Mouse (Mus musculus) limb, embryonic 15.5 days (tissue): Measurements from ENCODE around the gene Ugt1a6a. TPM values are rescaled to one million over a fixed set of nuclear protein-coding genes. Genes with fewer than 3 reads are reported as not detected.

Experiments
- ATAC-seq: fragments of 200-750 bp; cut with Nextera tagmentation; 2 replicates; pipeline ENCODE4 v1.8.0; 2017; ENCODE audit warnings: low read depth, moderate TSS enrichment; ENCODE audit not compliant: insufficient number of reproducible peaks, low FRiP score, low TSS enrichment
- H3K27ac ChIP-seq: fragments of 300-500 bp; sonication (generic); 2 replicates; pipeline ENCODE4 v1.5.1; 2015; ENCODE audit warnings: moderate library complexity, mild to moderate bottlenecking, inconsistent platforms
- H3K27me3 ChIP-seq: fragments of 300-500 bp; sonication (generic); 2 replicates; pipeline ENCODE4 v1.6.1; 2015; ENCODE audit warnings: inconsistent platforms
- H3K36me3 ChIP-seq: fragments of 300-500 bp; sonication (generic); 2 replicates; pipeline ENCODE4 v1.6.1; 2015; ENCODE audit warnings: inconsistent platforms
- H3K4me1 ChIP-seq: fragments of 300-500 bp; sonication (generic); 2 replicates; pipeline ENCODE4 v1.6.1; 2015; ENCODE audit warnings: inconsistent platforms
- H3K4me2 ChIP-seq: fragments of 300-500 bp; sonication (generic); 2 replicates; pipeline ENCODE4 v1.6.1; 2015; ENCODE audit warnings: mild to moderate bottlenecking, inconsistent platforms
- H3K4me3 ChIP-seq: fragments of 300-500 bp; sonication (generic); 2 replicates; pipeline ENCODE4 v1.5.1; 2015; ENCODE audit warnings: mild to moderate bottlenecking, inconsistent platforms
- H3K9ac ChIP-seq: fragments of 300-500 bp; sonication (generic); 2 replicates; pipeline ENCODE4 v1.6.1; 2015; ENCODE audit warnings: inconsistent platforms
- H3K9me3 ChIP-seq: fragments of 300-500 bp; sonication (generic); 2 replicates; pipeline ENCODE4 v1.6.1; 2016; ENCODE audit warnings: inconsistent platforms
- WGBS: fragments of 180-500 bp; shearing (Covaris S2); methylation state at CpG from one replicate; pipeline ENCODE4 v1.1.7; 2015; 5-methylcytosine and 5-hydroxymethylcytosine counted together
- polyA plus RNA-seq: library from polyadenylated mRNA; unstranded; fragments of >200 nt; fragmentation: Nextera tagmentation; extraction: Ambion mirVana; gene quantifications from 2 replicates; pipeline ENCODE4 v1.2.1, GENCODE M21; 2015

The Ugt1a6a gene
- polyA plus RNA-seq, 1 experiment from 2014 or later: 7.5 TPM

GRCm38 (mm10) chr1:88247660-88248059, 113.1 kb downstream of the Ugt1a6a start:
- Histone ChIP-seq H3K4me1 (no peaks in the 10 kb centered on the region), H3K4me3 (no peak overlapping the region), H3K9ac (no peak overlapping the region), H3K27ac (no peak overlapping the region), H3K9me3 (peaks cover 71% of the 10 kb centered on the region), H3K27me3 (no peaks in the 10 kb centered on the region), H3K36me3 (no peaks in the 10 kb centered on the region), H3K4me2 (no peak overlapping the region)
- WGBS: 46% methylated on average over 2 of the region's 2 CpGs
- no peak for ATAC-seq

GRCm38 (mm10) chr1:88248658-88249057, 114.0 kb downstream of the Ugt1a6a start:
- 64% methylated on average over 4 of the region's 4 CpGs for WGBS
- Histone ChIP-seq H3K27ac (no peak overlapping the region), H3K27me3 (no peaks in the 10 kb centered on the region), H3K4me1 (no peaks in the 10 kb centered on the region), H3K36me3 (no peaks in the 10 kb centered on the region), H3K9me3 (peaks cover 68% of the 10 kb centered on the region), H3K4me3 (no peak overlapping the region), H3K9ac (no peak overlapping the region), H3K4me2 (no peak overlapping the region)
- ATAC-seq: 0 out of 2 replicates have a peak, but pooled peaks have one; percentile 3

DNA sequence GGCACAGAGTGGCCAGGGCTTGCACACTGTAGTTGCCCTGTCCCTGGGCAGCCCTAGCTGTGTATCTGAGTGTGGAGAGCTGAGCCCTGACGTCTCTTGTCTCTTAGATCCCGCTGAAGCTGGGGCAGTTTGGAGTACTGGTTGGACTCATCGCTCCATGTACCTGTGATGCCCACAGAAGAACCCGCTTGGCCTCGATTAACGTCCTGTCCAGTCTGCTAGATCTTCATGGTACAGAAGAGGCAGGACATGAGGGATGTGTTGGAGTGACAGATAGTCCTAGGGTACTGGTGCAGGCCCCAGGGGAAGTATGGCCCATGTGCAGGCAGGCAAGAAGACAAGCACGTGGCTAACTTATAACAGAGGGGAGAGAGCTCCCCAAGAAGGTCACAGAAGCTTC, 115.0 kb downstream of the Ugt1a6a start:
- Histone ChIP-seq H3K4me1 (no peaks in the 10 kb centered on the region), H3K27ac (no peak overlapping the region), H3K9ac (no peak overlapping the region), H3K36me3 (no peaks in the 10 kb centered on the region), H3K4me3 (no peak overlapping the region), H3K9me3 (peaks cover 66% of the 10 kb centered on the region), H3K4me2 (no peak overlapping the region), H3K27me3 (no peaks in the 10 kb centered on the region)
- no peak for ATAC-seq
- 77% methylated on average over 7 of the region's 7 CpGs for WGBS

DNA sequence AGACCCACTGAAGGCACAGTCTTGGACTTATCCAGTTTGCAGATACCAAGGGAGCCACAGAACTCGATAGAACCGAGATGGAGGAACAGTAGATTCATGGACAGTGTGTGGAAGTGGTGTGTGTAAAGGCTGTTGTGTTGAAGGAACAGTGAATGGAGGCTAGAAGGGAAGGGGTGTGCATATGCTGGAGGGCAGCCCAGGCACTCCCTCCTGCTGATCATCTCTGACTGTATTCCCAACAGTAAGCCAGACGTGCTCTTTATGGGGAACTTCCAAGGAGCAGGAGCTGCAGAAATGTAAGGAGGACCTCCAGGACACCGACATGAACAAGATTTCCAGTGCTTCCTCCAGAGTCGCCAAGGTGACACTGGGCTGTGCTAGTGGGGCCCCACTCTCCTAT, 115.4 kb downstream of the Ugt1a6a start:
- peaks cover 63% of the 10 kb centered on the region for H3K9me3 ChIP-seq
- no peak overlapping the region for H3K9ac ChIP-seq
- H3K4me1 ChIP-seq: no peaks in the 10 kb centered on the region
- no peak for ATAC-seq
- no peak overlapping the region for H3K4me2 ChIP-seq
- H3K4me3 ChIP-seq: no peak overlapping the region
- no peaks in the 10 kb centered on the region for H3K36me3 ChIP-seq
- WGBS: 80% methylated on average over 5 of the region's 5 CpGs
- no peaks in the 10 kb centered on the region for H3K27me3 ChIP-seq
- no peak overlapping the region for H3K27ac ChIP-seq

DNA sequence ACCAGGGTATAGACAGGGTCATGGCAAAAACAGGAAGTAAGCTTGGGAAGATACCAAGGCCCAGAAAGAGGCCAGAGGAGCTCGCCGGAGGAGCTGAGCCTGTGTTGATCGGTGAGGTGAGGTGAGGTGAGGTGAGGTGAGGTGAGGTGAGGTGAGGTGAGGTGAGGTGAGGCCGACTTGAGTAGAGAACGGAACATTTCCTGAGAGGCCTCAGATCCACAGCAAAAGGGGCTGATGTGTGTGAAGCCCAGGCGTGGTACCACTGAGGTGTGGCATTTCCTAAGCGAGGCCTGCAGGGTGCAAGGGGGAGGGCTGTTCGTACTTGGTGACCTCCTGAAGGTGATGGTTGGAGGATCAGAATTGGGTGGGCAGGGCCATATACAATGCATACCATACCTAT, 118.5 kb downstream of the Ugt1a6a start:
- no peak overlapping the region for H3K4me2 ChIP-seq
- no peak; the same call in 1 of the 2 replicates for ATAC-seq

DNA sequence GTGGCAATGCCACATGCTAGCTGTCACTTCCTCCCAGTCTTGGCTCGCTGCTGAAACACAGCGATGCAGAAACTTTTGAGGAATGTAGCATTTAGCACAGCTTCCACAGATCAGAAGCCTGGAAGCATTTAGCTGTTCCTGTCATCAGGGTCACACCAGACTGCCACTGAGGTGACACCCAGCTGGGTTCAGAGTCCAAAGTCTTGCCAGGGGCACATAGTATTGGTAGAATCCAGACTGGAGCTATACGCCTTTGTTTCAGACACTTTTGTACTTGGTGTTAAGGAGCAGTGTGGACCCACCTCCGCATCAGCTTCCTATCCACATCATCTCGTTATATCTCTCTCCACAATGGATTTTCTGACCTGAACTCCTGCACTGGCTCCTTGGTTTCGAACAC, 118.9 kb downstream of the Ugt1a6a start:
- no peak overlapping the region for H3K9ac ChIP-seq
- no peak for ATAC-seq
- no peaks in the 10 kb centered on the region for H3K27me3 ChIP-seq
- WGBS: 71% methylated on average over 6 of the region's 6 CpGs
- H3K27ac ChIP-seq: no peak overlapping the region
- peaks cover 44% of the 10 kb centered on the region for H3K9me3 ChIP-seq
- no peak overlapping the region for H3K4me2 ChIP-seq
- H3K36me3 ChIP-seq: no peaks in the 10 kb centered on the region
- H3K4me1 ChIP-seq: no peaks in the 10 kb centered on the region; the same call in 1 of the 2 replicates
- H3K4me3 ChIP-seq: no peak overlapping the region

More for the DNA sequence above, 118.5 kb downstream of the Ugt1a6a start:
- Histone ChIP-seq H3K4me1 (no peaks in the 10 kb centered on the region; the same call in 1 of the 2 replicates), H3K36me3 (no peaks in the 10 kb centered on the region), H3K27ac (no peak overlapping the region), H3K9me3 (peaks cover 44% of the 10 kb centered on the region), H3K27me3 (no peaks in the 10 kb centered on the region), H3K4me3 (no peak overlapping the region), H3K9ac (no peak overlapping the region)
- 70% methylated on average over 8 of the region's 8 CpGs for WGBS

- H3K9me3 ChIP-seq: peaks cover 32% of the 10 kb centered on the region
- no peak overlapping the region for H3K9ac ChIP-seq
- peaks cover 7% of the 10 kb centered on the region for H3K4me1 ChIP-seq
These were observed 120.3 kb downstream of the Ugt1a6a start for GRCm38 (mm10) chr1:88254793-88255465.

GRCm38 (mm10) chr1:88255466-88255857, 120.9 kb downstream of the Ugt1a6a start:
- no peak overlapping the region for H3K9ac ChIP-seq
- no peak overlapping the region for H3K4me2 ChIP-seq
- no peaks in the 10 kb centered on the region for H3K27me3 ChIP-seq
- WGBS: 51% methylated on average over 2 of the region's 2 CpGs
- peaks cover 7% of the 10 kb centered on the region for H3K4me1 ChIP-seq
- H3K9me3 ChIP-seq: peaks cover 28% of the 10 kb centered on the region
- no peak for ATAC-seq
- H3K27ac ChIP-seq: no peak overlapping the region
- no peak overlapping the region for H3K4me3 ChIP-seq
- H3K36me3 ChIP-seq: peaks cover 14% of the 10 kb centered on the region

More at GRCm38 (mm10) chr1:88254793-88255465, 120.3 kb downstream of the Ugt1a6a start:
- H3K4me3 ChIP-seq: no peak overlapping the region
- no peak overlapping the region for H3K27ac ChIP-seq
- ATAC-seq: 0 out of 2 replicates have a peak, but pooled peaks have one; percentile 0
- no peaks in the 10 kb centered on the region for H3K27me3 ChIP-seq
- H3K4me2 ChIP-seq: no peak overlapping the region
- H3K36me3 ChIP-seq: peaks cover 9% of the 10 kb centered on the region
- 85% methylated on average over 12 of the region's 12 CpGs for WGBS

- no peak for ATAC-seq
- Histone ChIP-seq H3K9me3 (peaks cover 21% of the 10 kb centered on the region), H3K36me3 (peaks cover 21% of the 10 kb centered on the region), H3K4me2 (no peak overlapping the region), H3K9ac (no peak overlapping the region), H3K4me1 (peaks cover 7% of the 10 kb centered on the region), H3K27me3 (no peaks in the 10 kb centered on the region), H3K4me3 (no peak overlapping the region), H3K27ac (no peak overlapping the region)
- WGBS: 77% methylated on average over 13 of the region's 13 CpGs
These were observed 121.6 kb downstream of the Ugt1a6a start for GRCm38 (mm10) chr1:88255989-88256754.

DNA sequence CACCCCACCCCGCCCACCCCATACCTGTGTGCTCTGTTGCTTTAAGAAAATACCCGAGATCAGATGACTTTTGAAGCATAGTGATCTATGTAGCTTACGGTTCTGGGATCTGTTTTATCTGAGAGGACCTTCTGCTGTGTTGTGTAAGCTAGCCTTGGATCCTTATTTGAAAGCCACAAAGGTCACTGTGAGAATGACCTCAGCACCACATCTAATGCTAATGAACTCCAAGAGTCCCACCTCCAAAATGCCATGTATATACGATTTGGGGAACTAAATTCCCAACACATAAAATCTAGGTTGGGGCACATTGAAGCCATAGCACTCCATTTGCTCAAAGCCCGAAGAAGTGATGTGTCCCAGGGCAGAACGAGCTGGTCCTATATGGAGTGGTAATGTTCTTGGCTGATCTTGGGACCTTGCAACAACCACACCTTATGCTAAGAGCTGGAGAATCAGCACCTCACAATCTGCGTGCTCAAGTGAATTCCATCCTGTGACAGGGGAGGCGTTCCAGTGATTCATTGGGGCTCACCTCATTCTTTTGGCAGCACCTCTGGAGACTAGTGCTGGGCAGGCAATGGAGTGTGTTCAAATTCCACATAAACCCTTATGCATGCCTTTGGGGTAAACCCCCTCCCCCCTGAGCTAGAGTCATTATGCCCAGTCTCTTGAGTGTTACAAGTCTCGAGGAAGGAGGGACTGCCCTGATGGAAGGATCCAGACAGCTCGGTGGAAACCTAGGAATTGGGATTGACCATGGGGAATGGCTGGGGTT, 122.5 kb downstream of the Ugt1a6a start:
- 69% methylated on average over 10 of the region's 10 CpGs for WGBS
- Histone ChIP-seq H3K9ac (no peak overlapping the region), H3K4me2 (no peak overlapping the region), H3K9me3 (peaks cover 16% of the 10 kb centered on the region), H3K36me3 (peaks cover 30% of the 10 kb centered on the region), H3K27ac (no peak overlapping the region), H3K4me3 (no peak overlapping the region), H3K27me3 (no peaks in the 10 kb centered on the region), H3K4me1 (peaks cover 14% of the 10 kb centered on the region)
- ATAC-seq: no peak

DNA sequence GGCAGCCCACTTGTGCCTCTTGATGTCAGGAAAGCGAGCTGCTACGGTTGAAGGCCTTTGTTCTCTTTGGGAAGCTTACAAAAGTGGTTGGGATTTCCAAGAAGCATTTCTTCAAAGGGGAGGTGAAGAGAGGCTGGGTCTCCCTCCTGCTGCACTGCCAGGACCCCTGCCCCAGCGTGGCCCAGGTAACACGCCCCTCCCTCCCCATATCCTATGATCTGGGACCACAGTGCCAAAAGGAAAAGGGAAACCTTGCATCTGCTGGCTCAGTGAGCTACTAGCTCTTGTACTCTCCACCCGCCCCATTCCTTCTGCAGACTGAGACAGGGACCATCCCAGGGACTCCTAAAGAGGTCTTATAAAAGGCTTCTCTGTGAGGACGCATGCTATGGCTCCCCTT, 123.1 kb downstream of the Ugt1a6a start:
- Histone ChIP-seq H3K9ac (no peak overlapping the region), H3K9me3 (0 out of 2 replicates have a peak, but pooled peaks cover 10% of the 10 kb centered on the region), H3K36me3 (peaks cover 36% of the 10 kb centered on the region), H3K4me1 (peaks cover 14% of the 10 kb centered on the region), H3K4me2 (no peak overlapping the region), H3K27me3 (no peaks in the 10 kb centered on the region), H3K4me3 (no peak overlapping the region), H3K27ac (no peak overlapping the region)
- 83% methylated on average over 6 of the region's 6 CpGs for WGBS
- ATAC-seq: no peak
